In the genomic region with DNA sequence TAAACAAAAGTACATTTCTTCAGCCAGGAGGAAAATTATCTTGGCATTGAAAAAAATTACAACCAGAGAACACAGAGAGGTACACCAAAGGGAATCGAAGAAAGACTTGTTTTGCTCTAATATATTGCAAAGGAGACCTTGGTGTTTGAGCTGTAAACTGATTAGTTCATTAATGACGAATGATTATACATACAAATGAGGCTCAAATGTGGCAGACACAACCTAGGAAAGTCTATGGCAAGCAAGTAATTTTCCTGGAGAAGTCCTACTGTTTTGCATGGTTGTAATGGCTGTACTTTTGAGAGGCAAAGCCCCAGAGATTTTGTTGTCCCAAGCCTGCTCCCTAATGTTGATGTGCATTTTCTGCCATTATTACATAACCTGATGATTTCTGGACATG, we compare ENCODE assay signal across 28 mouse cellular contexts.
"Had no signal": no experiment of that assay in that cellular context is flagged by ENCODE, and none has a peak within 500 bp of the region (broad histone marks: within the 10 kb centered on the region; RNA-seq: fewer than 3 reads in every experiment).

No protein-coding gene starts in this region.

- H3K27ac ChIP-seq: gastrocnemius, adult 2 months; heart, embryonic 10.5 days; hindbrain, embryonic 10.5 days; hindbrain, embryonic 12.5 days; hindbrain, embryonic 14.5 days; intestine, embryonic 15.5 days; layer of hippocampus, adult 2 months; left cerebral cortex, adult 2 months; limb, embryonic 10.5 days; limb, embryonic 12.5 days; liver, embryonic 13.5 days; liver, embryonic 15.5 days had no signal

- DNase-seq: gastrocnemius, adult 2 months; gastrocnemius, postnatal 10 days; gastrocnemius, postnatal 25 days; heart, adult 18-20 months; heart, postnatal 10 days; heart, postnatal 4 days; kidney, adult 18-20 months; kidney, adult 8-10 months; kidney, postnatal 10 days; kidney, postnatal 25 days; kidney, postnatal 4 days; liver; liver, embryonic 13.5 days had no signal

- H3K4me2 ChIP-seq: heart, embryonic 12.5 days; hindbrain, embryonic 12.5 days; hindbrain, embryonic 14.5 days; intestine, embryonic 15.5 days; limb, embryonic 12.5 days; liver, embryonic 11.5 days; liver, embryonic 13.5 days; liver, embryonic 15.5 days had no signal

- H3K36me3 ChIP-seq: heart, embryonic 10.5 days; heart, embryonic 12.5 days; hindbrain, embryonic 10.5 days; hindbrain, embryonic 12.5 days; intestine, embryonic 15.5 days; limb, embryonic 10.5 days; limb, embryonic 12.5 days; liver, embryonic 13.5 days; liver, embryonic 15.5 days had no signal

- H3K9ac ChIP-seq: heart, embryonic 12.5 days; hindbrain, embryonic 12.5 days; hindbrain, embryonic 14.5 days; intestine, embryonic 15.5 days; limb, embryonic 12.5 days; liver, embryonic 13.5 days; liver, embryonic 15.5 days had no signal

- H3K4me1 ChIP-seq: heart, embryonic 10.5 days; heart, embryonic 12.5 days; hindbrain, embryonic 10.5 days; hindbrain, embryonic 12.5 days; intestine, embryonic 15.5 days; limb, embryonic 10.5 days; limb, embryonic 12.5 days; liver, embryonic 13.5 days; liver, embryonic 15.5 days had no signal

- ATAC-seq: hindbrain, embryonic 16.5 days; inflammation-experienced regulatory T-cells, adult 6 months; intestine, embryonic 15.5 days; intestine, postnatal 0 days had no signal

- H3K27me3 ChIP-seq: heart, embryonic 12.5 days; hindbrain, embryonic 12.5 days; intestine, embryonic 15.5 days; limb, embryonic 12.5 days; liver, embryonic 13.5 days; liver, embryonic 15.5 days had no signal

- H3K9me3 ChIP-seq: heart, embryonic 10.5 days; heart, embryonic 12.5 days; hindbrain, embryonic 10.5 days; hindbrain, embryonic 12.5 days; intestine, embryonic 15.5 days; limb, embryonic 10.5 days; limb, embryonic 12.5 days; liver, embryonic 13.5 days; liver, embryonic 15.5 days had no signal

- H3K4me3 ChIP-seq: gastrocnemius, adult 2 months; heart, embryonic 10.5 days; heart, embryonic 12.5 days; hindbrain, embryonic 10.5 days; hindbrain, embryonic 12.5 days; intestine, embryonic 15.5 days; layer of hippocampus, adult 2 months; left cerebral cortex, adult 2 months; limb, embryonic 10.5 days; limb, embryonic 12.5 days; liver, embryonic 13.5 days; liver, embryonic 15.5 days had no signal
